Mouse (Mus musculus) embryonic facial prominence, embryonic 11.5 days (tissue): ENCODE results near the gene Mecom. TPM values are rescaled to one million over a fixed set of nuclear protein-coding genes. Genes with fewer than 3 reads are reported as not detected.

ENCODE experiments used
- ATAC-seq: fragments of 200-750 bp; cut with Nextera tagmentation; replicated peaks from 2 replicates; pipeline ENCODE4 v1.8.0; 2017; ENCODE audit warnings: low read depth; ENCODE audit not compliant: insufficient number of reproducible peaks, low FRiP score, low TSS enrichment
- DNase-seq: peaks from one replicate; pipeline ENCODE4 v3.0.0-alpha.2; 2015; ENCODE audit warnings: low spot score
- H3K27ac ChIP-seq: fragments of 300-500 bp; sonication (generic); replicated peaks from 2 replicates; pipeline ENCODE4 v1.5.1; 2014; ENCODE audit warnings: mild to moderate bottlenecking, low read depth, low read length, control low read depth
- H3K27me3 ChIP-seq: fragments of 300-500 bp; sonication (generic); 2 replicates; pipeline ENCODE4 v1.6.1; 2014; ENCODE audit warnings: mild to moderate bottlenecking, low read length, moderate library complexity, mixed read lengths; ENCODE audit not compliant: control insufficient read depth, insufficient read depth
- H3K36me3 ChIP-seq: fragments of 300-500 bp; sonication (generic); replicated peaks from 2 replicates; pipeline ENCODE4 v1.6.1; 2014; ENCODE audit warnings: low read depth, mild to moderate bottlenecking, low read length, moderate library complexity, mixed read lengths; ENCODE audit not compliant: control insufficient read depth, insufficient read depth
- H3K4me1 ChIP-seq: fragments of 300-500 bp; sonication (generic); 2 replicates; pipeline ENCODE4 v1.6.1; 2014; ENCODE audit warnings: low read length, mixed read lengths; ENCODE audit not compliant: control insufficient read depth, insufficient read depth
- H3K4me2 ChIP-seq: fragments of 300-500 bp; sonication (generic); 2 replicates; pipeline ENCODE4 v1.6.1; 2014; ENCODE audit warnings: low read depth, mild to moderate bottlenecking, control low read depth, low read length, moderate library complexity
- H3K4me3 ChIP-seq: fragments of 300-500 bp; sonication (generic); 2 replicates; pipeline ENCODE4 v1.5.1; 2014; ENCODE audit warnings: low read depth, low read length, control low read depth
- H3K9ac ChIP-seq: fragments of 300-500 bp; sonication (generic); replicated peaks from 2 replicates; pipeline ENCODE4 v1.6.1; 2014; ENCODE audit warnings: mild to moderate bottlenecking, control low read depth, low read length
- H3K9me3 ChIP-seq: fragments of 300-500 bp; sonication (generic); replicated peaks from 2 replicates; pipeline ENCODE4 v1.6.1; 2016; ENCODE audit warnings: mild to moderate bottlenecking, low read length, inconsistent platforms, mixed read lengths; ENCODE audit not compliant: control insufficient read depth
- WGBS: fragments of 180-500 bp; shearing (Covaris S2); extraction: QIAGEN DNeasy Blood & Tissue Kit; methylation state at CpG from one replicate; pipeline ENCODE4 v1.1.7; 2014; 5-methylcytosine and 5-hydroxymethylcytosine counted together
- polyA plus RNA-seq: library from polyadenylated mRNA; unstranded; fragments of >200 nt; fragmentation: Nextera tagmentation; extraction: Ambion mirVana; gene quantifications from 2 replicates; pipeline ENCODE4 v1.2.1, GENCODE M21; 2014

Gene Mecom
- polyA plus RNA-seq, 1 experiment from 2014 or later = 48.4 TPM

DNA sequence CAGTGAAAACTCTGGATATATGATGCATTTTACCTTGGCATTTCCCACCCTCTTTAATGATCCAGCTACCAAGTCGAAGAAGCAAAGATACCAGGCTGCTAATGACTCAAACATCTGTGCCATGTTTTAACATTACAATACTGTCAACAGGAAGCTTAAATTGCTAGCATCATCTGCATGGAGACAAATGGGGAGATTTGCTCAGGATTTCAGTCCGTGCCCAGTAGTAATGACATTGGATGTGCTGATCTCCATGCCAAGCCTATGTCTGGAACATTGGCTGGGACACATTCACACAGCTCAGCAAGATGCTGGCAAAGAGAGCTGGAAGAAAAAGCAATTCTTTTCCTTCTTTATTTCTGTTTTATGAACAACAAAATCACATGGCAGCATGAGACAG lies 53.4 kb downstream of the Mecom start:
- Histone ChIP-seq H3K9me3 (no peaks in the 10 kb centered on the region; the same call in 1 of the 2 replicates), H3K4me2 (no peak overlapping the region), H3K36me3 (no peaks in the 10 kb centered on the region), H3K27ac (no peak overlapping the region), H3K4me3 (no peak overlapping the region), H3K4me1 (no peaks in the 10 kb centered on the region), H3K27me3 (no peaks in the 10 kb centered on the region), H3K9ac (no peak overlapping the region)
- ATAC-seq (no peak), DNase-seq (no peak)
- 90% methylated on average over 2 of the region's 2 CpGs for WGBS

- Histone ChIP-seq H3K9me3 (no peaks in the 10 kb centered on the region; the same call in 1 of the 2 replicates), H3K4me1 (no peaks in the 10 kb centered on the region), H3K4me3 (no peak overlapping the region), H3K27ac (no peak overlapping the region), H3K36me3 (no peaks in the 10 kb centered on the region), H3K4me2 (no peak overlapping the region), H3K27me3 (no peaks in the 10 kb centered on the region), H3K9ac (no peak overlapping the region)
- 63% methylated on average over 4 of the region's 4 CpGs for WGBS
- ATAC-seq = no peak
- DNase-seq = no peak
Measured at GRCm38 (mm10) chr3:30488808-30489207, 59.0 kb downstream of the Mecom start.

- H3K36me3 ChIP-seq = no peaks in the 10 kb centered on the region
- H3K9me3 ChIP-seq = no peaks in the 10 kb centered on the region
- no peak overlapping the region for H3K27ac ChIP-seq
- H3K4me2 ChIP-seq = no peak overlapping the region
- WGBS = 59% methylated on average over 4 of the region's 4 CpGs
- no peaks in the 10 kb centered on the region for H3K27me3 ChIP-seq
- H3K4me3 ChIP-seq = no peak overlapping the region
- no peaks in the 10 kb centered on the region for H3K4me1 ChIP-seq
- ATAC-seq (no peak), DNase-seq (no peak)
- H3K9ac ChIP-seq = no peak overlapping the region
Measured at GRCm38 (mm10) chr3:30486422-30486821, 61.4 kb downstream of the Mecom start.

DNA sequence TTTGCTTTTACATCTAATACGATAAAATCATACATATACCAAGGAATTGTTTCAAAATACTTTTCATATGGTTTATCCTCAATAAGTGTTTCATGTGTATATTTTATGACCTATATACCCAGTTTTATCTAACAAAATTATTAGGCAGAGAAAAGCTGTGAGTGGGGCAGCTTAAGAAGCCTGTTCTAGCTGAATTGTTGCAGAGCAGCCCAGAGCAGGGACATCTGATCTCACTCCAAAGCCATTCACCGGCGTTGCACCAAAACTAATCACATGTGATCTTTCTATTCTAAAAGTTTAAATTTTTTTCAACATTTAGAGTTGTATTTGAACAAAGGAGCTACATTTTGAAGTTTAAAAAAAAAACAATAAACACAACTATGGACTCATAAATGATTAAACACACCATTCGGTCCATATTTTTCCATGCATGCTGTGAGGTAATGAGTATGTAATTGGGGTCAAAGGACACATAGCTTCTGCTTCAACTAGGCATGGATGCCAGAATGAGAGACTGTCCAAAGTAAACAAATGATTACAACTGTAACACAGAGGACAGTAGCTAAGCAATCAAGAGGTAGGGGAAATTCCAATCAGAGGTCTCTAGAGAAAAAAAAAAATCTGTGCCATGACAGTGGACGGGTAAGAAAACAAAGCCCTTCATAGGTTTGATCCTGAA lies 64.7 kb downstream of the Mecom start:
- Histone ChIP-seq H3K9me3 (no peaks in the 10 kb centered on the region), H3K4me3 (no peak overlapping the region), H3K27me3 (no peaks in the 10 kb centered on the region), H3K4me2 (no peak overlapping the region), H3K27ac (no peak overlapping the region), H3K36me3 (no peaks in the 10 kb centered on the region), H3K9ac (no peak overlapping the region), H3K4me1 (no peaks in the 10 kb centered on the region)
- DNase-seq (peak; percentile 36), ATAC-seq (no peak)
- 14% methylated on average over 5 of the region's 5 CpGs for WGBS

GRCm38 (mm10) chr3:30481682-30482081 lies 66.1 kb downstream of the Mecom start:
- no peaks in the 10 kb centered on the region for H3K36me3 ChIP-seq
- H3K9ac ChIP-seq = no peak overlapping the region
- no peaks in the 10 kb centered on the region for H3K27me3 ChIP-seq
- H3K9me3 ChIP-seq = no peaks in the 10 kb centered on the region
- DNase-seq (no peak), ATAC-seq (no peak)
- H3K4me1 ChIP-seq = no peaks in the 10 kb centered on the region
- H3K4me3 ChIP-seq = no peak overlapping the region
- H3K27ac ChIP-seq = no peak overlapping the region
- 71% methylated on average over 10 of the region's 10 CpGs for WGBS
- H3K4me2 ChIP-seq = no peak overlapping the region

GRCm38 (mm10) chr3:30480551-30480950 lies 67.3 kb downstream of the Mecom start:
- no peak overlapping the region for H3K4me3 ChIP-seq
- H3K4me2 ChIP-seq = no peak overlapping the region
- no peak overlapping the region for H3K9ac ChIP-seq
- WGBS = 80% methylated on average over 6 of the region's 6 CpGs
- no peak overlapping the region for H3K27ac ChIP-seq
- DNase-seq = no peak
- H3K9me3 ChIP-seq = no peaks in the 10 kb centered on the region
- no peak for ATAC-seq
- no peaks in the 10 kb centered on the region for H3K27me3 ChIP-seq
- no peaks in the 10 kb centered on the region for H3K36me3 ChIP-seq
- H3K4me1 ChIP-seq = no peaks in the 10 kb centered on the region

- Histone ChIP-seq H3K4me3 (no peak overlapping the region), H3K4me2 (no peak overlapping the region), H3K9ac (no peak overlapping the region), H3K9me3 (no peaks in the 10 kb centered on the region), H3K27ac (no peak overlapping the region), H3K27me3 (no peaks in the 10 kb centered on the region), H3K36me3 (no peaks in the 10 kb centered on the region), H3K4me1 (no peaks in the 10 kb centered on the region)
- DNase-seq (peak; percentile 46), ATAC-seq (no peak)
- 18% methylated on average over 6 of the region's 6 CpGs for WGBS
Measured at GRCm38 (mm10) chr3:30478252-30478651, 69.6 kb downstream of the Mecom start.

DNA sequence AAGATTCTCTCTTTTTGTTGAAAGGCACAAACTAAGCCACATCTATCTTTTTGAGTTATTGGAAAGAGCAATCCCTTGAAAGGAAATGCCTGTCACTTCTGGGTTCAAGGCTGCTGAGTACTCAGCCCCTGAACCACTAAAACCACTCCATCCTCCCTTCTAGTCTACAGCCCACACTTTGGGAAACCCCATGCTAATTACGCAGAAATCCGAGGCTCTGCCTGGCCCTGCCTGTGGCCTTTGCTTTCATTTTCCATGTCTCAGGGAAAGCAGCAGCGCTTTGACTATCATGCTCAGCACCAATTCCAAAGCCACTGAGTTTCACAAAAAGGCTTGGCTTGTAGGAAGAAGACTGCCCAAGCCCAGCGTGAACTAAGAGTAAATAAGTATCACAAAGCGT lies 70.8 kb downstream of the Mecom start:
- Histone ChIP-seq H3K4me2 (no peak overlapping the region), H3K4me3 (no peak overlapping the region), H3K27ac (no peak overlapping the region), H3K4me1 (no peaks in the 10 kb centered on the region), H3K27me3 (no peaks in the 10 kb centered on the region), H3K36me3 (no peaks in the 10 kb centered on the region), H3K9me3 (no peaks in the 10 kb centered on the region), H3K9ac (no peak overlapping the region)
- DNase-seq (peak; percentile 52), ATAC-seq (no peak)
- WGBS = 39% methylated on average over 5 of the region's 5 CpGs
